Mouse (Mus musculus) brain, adult 2 months (tissue): ENCODE results near the gene Kcnk16.

Source experiments
- DNase-seq: peaks from one replicate; pipeline ENCODE4 v3.0.0; 2011; ENCODE audit warnings: low read depth, low spot score

The Kcnk16 gene

GRCm38 (mm10) chr14:20233016-20233980 is 35.7 kb downstream of the Kcnk16 start:
- DNase-seq = no peak

- no peak for DNase-seq
Observed at GRCm38 (mm10) chr14:20230063-20230491, 38.9 kb downstream of the Kcnk16 start.

- no peak for DNase-seq
Observed at GRCm38 (mm10) chr14:20229437-20229836, 39.6 kb downstream of the Kcnk16 start.

GRCm38 (mm10) chr14:20228336-20228735 is 40.7 kb downstream of the Kcnk16 start:
- DNase-seq = no peak

- DNase-seq = no peak
Observed at GRCm38 (mm10) chr14:20226982-20227381, 42.0 kb downstream of the Kcnk16 start.

- DNase-seq = no peak
Observed at GRCm38 (mm10) chr14:20226488-20226887, 42.5 kb downstream of the Kcnk16 start.

GRCm38 (mm10) chr14:20225525-20225924 is 43.5 kb downstream of the Kcnk16 start:
- no peak for DNase-seq

GRCm38 (mm10) chr14:20224576-20225218 is 44.3 kb downstream of the Kcnk16 start:
- DNase-seq = peak; percentile 19

GRCm38 (mm10) chr14:20224163-20224562 is 44.8 kb downstream of the Kcnk16 start:
- DNase-seq = peak; percentile 27

GRCm38 (mm10) chr14:20223253-20223652 is 45.7 kb downstream of the Kcnk16 start:
- DNase-seq = no peak

- DNase-seq = no peak
Observed at GRCm38 (mm10) chr14:20221083-20221482, 47.9 kb downstream of the Kcnk16 start.

GRCm38 (mm10) chr14:20219849-20220248 is 49.1 kb downstream of the Kcnk16 start:
- no peak for DNase-seq

GRCm38 (mm10) chr14:20217299-20217864 is 51.6 kb downstream of the Kcnk16 start:
- DNase-seq = no peak

- DNase-seq = no peak
Observed at GRCm38 (mm10) chr14:20216561-20217298, 52.3 kb downstream of the Kcnk16 start.

- DNase-seq = no peak
Observed at GRCm38 (mm10) chr14:20215826-20216225, 53.2 kb downstream of the Kcnk16 start.

GRCm38 (mm10) chr14:20214125-20214524 is 54.9 kb downstream of the Kcnk16 start:
- DNase-seq = no peak

GRCm38 (mm10) chr14:20211754-20212601 is 57.0 kb downstream of the Kcnk16 start:
- DNase-seq = no peak
